Mouse (Mus musculus) lung, embryonic 15.5 days (tissue): ENCODE measurements around the gene Sh3bgrl2. TPM values are rescaled to one million over a fixed set of nuclear protein-coding genes. Genes with fewer than 3 reads are reported as not detected.

Experiments used
- ATAC-seq: fragments of 200-750 bp; cut with Nextera tagmentation; 2 replicates; pipeline ENCODE4 v1.8.0; 2017; ENCODE audit warnings: moderate number of reproducible peaks, borderline replicate concordance; ENCODE audit not compliant: low FRiP score, low TSS enrichment; ENCODE audit errors: extremely low read depth
- H3K27ac ChIP-seq: fragments of 300-500 bp; sonication (generic); 2 replicates; pipeline ENCODE4 v1.5.1; 2015; ENCODE audit warnings: moderate library complexity, mild to moderate bottlenecking, inconsistent platforms
- H3K27me3 ChIP-seq: fragments of 300-500 bp; sonication (generic); 2 replicates; pipeline ENCODE4 v1.6.1; 2015; ENCODE audit warnings: inconsistent platforms
- H3K36me3 ChIP-seq: fragments of 300-500 bp; sonication (generic); 2 replicates; pipeline ENCODE4 v1.6.1; 2015; ENCODE audit warnings: inconsistent platforms
- H3K4me1 ChIP-seq: fragments of 300-500 bp; sonication (generic); 2 replicates; pipeline ENCODE4 v1.6.1; 2015; ENCODE audit warnings: inconsistent platforms
- H3K4me2 ChIP-seq: fragments of 300-500 bp; sonication (generic); 2 replicates; pipeline ENCODE4 v1.6.1; 2015; ENCODE audit warnings: inconsistent platforms, mild to moderate bottlenecking, moderate library complexity
- H3K4me3 ChIP-seq: fragments of 300-500 bp; sonication (generic); 2 replicates; pipeline ENCODE4 v1.5.1; 2015; ENCODE audit warnings: mild to moderate bottlenecking, inconsistent platforms
- H3K9ac ChIP-seq: fragments of 300-500 bp; sonication (generic); 2 replicates; pipeline ENCODE4 v1.6.1; 2015; ENCODE audit warnings: inconsistent platforms
- H3K9me3 ChIP-seq: fragments of 300-500 bp; sonication (generic); 2 replicates; pipeline ENCODE4 v1.6.1; 2016; ENCODE audit warnings: inconsistent platforms
- WGBS: fragments of 180-500 bp; shearing (Covaris S2); methylation state at CpG from one replicate; pipeline ENCODE4 v1.1.7; 2015; 5-methylcytosine and 5-hydroxymethylcytosine counted together
- polyA plus RNA-seq: library from polyadenylated mRNA; unstranded; fragments of >200 nt; fragmentation: Nextera tagmentation; extraction: Ambion mirVana; gene quantifications from 2 replicates; pipeline ENCODE4 v1.2.1, GENCODE M21; 2015

Gene Sh3bgrl2
- polyA plus RNA-seq, 1 experiment from 2014 or later, result 47.2 TPM

- no peaks in the 10 kb centered on the region for H3K36me3 ChIP-seq
- H3K4me3 ChIP-seq, result no peak overlapping the region
- H3K9me3 ChIP-seq, result no peaks in the 10 kb centered on the region
- H3K9ac ChIP-seq, result no peak overlapping the region
- no peak overlapping the region for H3K4me2 ChIP-seq
- H3K27me3 ChIP-seq, result no peaks in the 10 kb centered on the region
- no peak overlapping the region for H3K27ac ChIP-seq
- peaks cover 4% of the 10 kb centered on the region; the same call in 1 of the 2 replicates for H3K4me1 ChIP-seq
- ATAC-seq, result no peak
These were observed 2.9 kb upstream of the Sh3bgrl2 start for GRCm38 (mm10) chr9:83545240-83545639.

GRCm38 (mm10) chr9:83546316-83546715, 1.8 kb upstream of the Sh3bgrl2 start:
- no peak overlapping the region for H3K4me3 ChIP-seq
- no peak for ATAC-seq
- no peak overlapping the region for H3K4me2 ChIP-seq
- no peaks in the 10 kb centered on the region for H3K9me3 ChIP-seq
- no peak overlapping the region for H3K27ac ChIP-seq
- no peaks in the 10 kb centered on the region for H3K36me3 ChIP-seq
- H3K27me3 ChIP-seq, result no peaks in the 10 kb centered on the region
- WGBS, result 69% methylated on average over 7 of the region's 7 CpGs
- H3K4me1 ChIP-seq, result peaks cover 7% of the 10 kb centered on the region; the same call in 1 of the 2 replicates
- H3K9ac ChIP-seq, result no peak overlapping the region

DNA sequence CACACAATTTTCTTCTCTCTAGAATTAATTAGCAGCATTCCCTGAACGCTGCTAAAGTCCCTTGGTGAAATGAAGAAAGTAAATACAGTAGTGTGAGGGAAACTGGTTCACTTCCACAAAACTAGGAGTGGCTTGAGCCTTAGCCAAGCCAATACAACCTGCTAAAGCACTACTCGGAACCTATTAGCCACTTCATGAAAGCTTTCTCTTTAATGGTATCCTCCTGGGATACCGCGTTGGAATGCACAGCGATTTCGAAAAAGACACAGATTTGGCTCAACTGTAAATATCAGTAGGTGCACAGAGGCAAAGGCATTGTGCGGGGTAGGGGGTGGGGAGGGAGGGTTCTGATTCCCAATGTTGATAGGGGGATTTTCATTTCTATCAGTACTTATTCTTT, 898 bp upstream of the Sh3bgrl2 start:
- Histone ChIP-seq H3K27ac (no peak overlapping the region), H3K36me3 (no peaks in the 10 kb centered on the region), H3K9ac (no peak overlapping the region), H3K4me3 (no peak overlapping the region), H3K4me1 (peaks cover 7% of the 10 kb centered on the region; the same call in 1 of the 2 replicates), H3K4me2 (no peak overlapping the region), H3K27me3 (no peaks in the 10 kb centered on the region), H3K9me3 (no peaks in the 10 kb centered on the region)
- 73% methylated on average over 7 of the region's 7 CpGs for WGBS
- no peak for ATAC-seq

GRCm38 (mm10) chr9:83549866-83550265, 1.7 kb downstream of the Sh3bgrl2 start:
- no peaks in the 10 kb centered on the region for H3K36me3 ChIP-seq
- H3K9me3 ChIP-seq, result no peaks in the 10 kb centered on the region
- peak overlapping the region; percentile 82 for H3K4me2 ChIP-seq
- H3K27ac ChIP-seq, result no peak overlapping the region
- H3K4me3 ChIP-seq, result peak overlapping the region; percentile 73
- H3K4me1 ChIP-seq, result peaks cover 7% of the 10 kb centered on the region; the same call in 1 of the 2 replicates
- no peak for ATAC-seq
- no peak overlapping the region for H3K9ac ChIP-seq
- WGBS, result 59% methylated on average over 6 of the region's 6 CpGs
- H3K27me3 ChIP-seq, result no peaks in the 10 kb centered on the region

- H3K4me1 ChIP-seq, result peaks cover 8% of the 10 kb centered on the region
- no peak overlapping the region for H3K9ac ChIP-seq
- H3K4me2 ChIP-seq, result no peak overlapping the region
- H3K36me3 ChIP-seq, result no peaks in the 10 kb centered on the region
- H3K27ac ChIP-seq, result no peak overlapping the region
- H3K4me3 ChIP-seq, result no peak overlapping the region
- ATAC-seq, result no peak
- H3K9me3 ChIP-seq, result no peaks in the 10 kb centered on the region
- WGBS, result 59% methylated on average over 7 of the region's 7 CpGs
- H3K27me3 ChIP-seq, result no peaks in the 10 kb centered on the region
These were observed 3.0 kb downstream of the Sh3bgrl2 start for GRCm38 (mm10) chr9:83551116-83551515.

- H3K4me2 ChIP-seq, result no peak overlapping the region
- H3K9me3 ChIP-seq, result no peaks in the 10 kb centered on the region
- WGBS, result 74% methylated on average over 6 of the region's 6 CpGs
- H3K27ac ChIP-seq, result no peak overlapping the region
- H3K4me3 ChIP-seq, result no peak overlapping the region
- ATAC-seq, result no peak
- H3K4me1 ChIP-seq, result peaks cover 13% of the 10 kb centered on the region
- no peak overlapping the region for H3K9ac ChIP-seq
- H3K36me3 ChIP-seq, result no peaks in the 10 kb centered on the region
- no peaks in the 10 kb centered on the region for H3K27me3 ChIP-seq
These were observed 3.5 kb downstream of the Sh3bgrl2 start for GRCm38 (mm10) chr9:83551632-83552031.

DNA sequence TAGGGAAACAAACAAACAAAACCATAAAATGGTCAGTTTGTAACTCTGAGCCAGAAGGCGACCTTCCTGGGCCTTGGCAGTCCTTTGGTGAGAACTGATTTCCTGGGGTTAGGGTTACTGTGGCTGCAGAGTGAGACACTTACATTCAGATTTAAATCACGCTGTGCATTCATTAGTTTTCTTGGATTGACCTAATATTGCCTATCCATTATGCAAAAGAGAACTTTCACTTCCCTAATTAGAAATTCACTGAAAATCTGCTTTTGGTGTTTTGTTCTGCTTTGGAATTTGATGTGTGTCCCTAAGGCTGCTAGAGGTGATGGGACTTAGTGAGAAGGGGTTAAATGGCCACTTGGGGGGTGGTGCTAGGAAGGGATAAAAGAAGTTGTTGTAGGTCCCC, 7.5 kb downstream of the Sh3bgrl2 start:
- 81% methylated on average over 2 of the region's 2 CpGs for WGBS
- H3K4me3 ChIP-seq, result no peak overlapping the region

DNA sequence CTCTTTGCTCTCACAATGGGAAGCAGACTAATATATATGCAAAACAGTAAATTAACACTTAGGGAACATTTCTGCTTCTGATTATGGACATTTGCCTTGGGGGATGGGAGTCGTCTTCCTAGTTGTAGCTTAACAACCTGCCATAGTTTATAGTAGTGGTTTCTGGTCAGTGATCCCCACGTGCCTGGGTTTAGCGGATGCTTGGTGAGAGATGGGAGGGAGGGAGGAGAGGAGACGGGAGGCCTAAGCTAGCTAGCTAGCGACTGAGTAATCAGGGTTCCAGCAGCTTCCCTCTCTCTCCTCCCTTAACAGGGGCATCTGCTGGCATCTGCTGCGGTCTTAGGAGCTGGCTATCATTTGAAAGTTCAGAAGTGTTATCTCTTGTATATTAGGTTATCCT, 8.1 kb downstream of the Sh3bgrl2 start:
- peak overlapping the region; percentile 65; the same call in 1 of the 2 replicates for H3K27ac ChIP-seq
- no peaks in the 10 kb centered on the region for H3K9me3 ChIP-seq
- no peak for ATAC-seq
- H3K9ac ChIP-seq, result no peak overlapping the region
- no peak overlapping the region for H3K4me2 ChIP-seq
- WGBS, result 25% methylated on average over 6 of the region's 6 CpGs
- H3K4me1 ChIP-seq, result peaks cover 21% of the 10 kb centered on the region
- no peak overlapping the region for H3K4me3 ChIP-seq
- H3K27me3 ChIP-seq, result no peaks in the 10 kb centered on the region
- no peaks in the 10 kb centered on the region for H3K36me3 ChIP-seq

More for the DNA sequence above, 7.5 kb downstream of the Sh3bgrl2 start:
- no peak overlapping the region for H3K4me2 ChIP-seq
- no peak overlapping the region for H3K27ac ChIP-seq
- no peaks in the 10 kb centered on the region for H3K27me3 ChIP-seq
- peaks cover 20% of the 10 kb centered on the region for H3K4me1 ChIP-seq
- H3K9ac ChIP-seq, result no peak overlapping the region
- H3K36me3 ChIP-seq, result no peaks in the 10 kb centered on the region
- no peaks in the 10 kb centered on the region for H3K9me3 ChIP-seq
- no peak for ATAC-seq

DNA sequence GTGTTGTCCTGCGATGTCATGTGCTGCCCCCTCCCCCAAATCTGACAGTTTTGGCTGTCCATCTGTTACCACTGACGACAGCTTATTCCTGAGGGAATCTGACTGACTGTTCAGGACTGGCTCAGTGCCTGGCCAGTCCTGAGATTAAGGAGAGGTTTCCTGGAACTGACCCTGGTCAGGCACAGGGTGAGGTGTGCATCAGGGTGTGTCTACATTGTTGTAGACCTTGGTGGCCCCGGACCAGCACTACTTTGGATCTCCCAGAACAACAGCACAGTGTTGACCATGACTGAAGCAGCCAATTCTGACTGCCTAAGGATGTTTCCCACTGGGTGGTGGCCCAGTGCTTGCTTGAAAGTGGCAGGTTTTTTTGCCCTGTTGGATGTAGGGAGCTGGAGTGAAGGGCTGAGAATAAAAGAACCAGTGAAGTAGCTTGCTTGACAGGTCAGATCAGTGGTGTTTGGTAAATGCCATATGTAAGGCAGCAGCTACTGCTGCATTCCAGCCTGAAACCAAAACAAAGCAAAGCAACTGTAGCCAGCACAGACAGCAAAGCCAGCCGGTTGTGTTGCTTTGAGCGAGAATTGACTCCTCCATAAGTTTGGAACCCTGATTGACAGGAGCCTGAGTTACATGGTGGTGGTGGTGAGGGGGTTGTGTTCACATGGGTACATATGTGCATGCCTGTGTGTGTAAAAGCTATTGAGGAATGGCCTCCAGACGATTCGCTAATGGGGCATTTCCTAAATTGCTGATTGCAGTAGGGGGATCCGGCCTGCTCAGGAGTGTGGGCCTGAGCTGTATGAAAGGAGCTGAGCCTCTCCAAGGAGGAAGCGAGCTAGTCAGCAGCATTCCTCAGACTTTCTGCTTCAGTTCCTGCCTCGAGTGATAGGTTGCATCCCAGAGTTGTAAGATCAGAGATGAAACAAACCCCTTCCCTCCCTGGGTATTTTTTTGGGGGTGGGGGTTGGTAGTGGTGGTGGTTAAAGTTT, 8.9 kb downstream of the Sh3bgrl2 start:
- no peak overlapping the region for H3K4me3 ChIP-seq
- peak; percentile 72 for ATAC-seq
- H3K9ac ChIP-seq, result no peak overlapping the region

DNA sequence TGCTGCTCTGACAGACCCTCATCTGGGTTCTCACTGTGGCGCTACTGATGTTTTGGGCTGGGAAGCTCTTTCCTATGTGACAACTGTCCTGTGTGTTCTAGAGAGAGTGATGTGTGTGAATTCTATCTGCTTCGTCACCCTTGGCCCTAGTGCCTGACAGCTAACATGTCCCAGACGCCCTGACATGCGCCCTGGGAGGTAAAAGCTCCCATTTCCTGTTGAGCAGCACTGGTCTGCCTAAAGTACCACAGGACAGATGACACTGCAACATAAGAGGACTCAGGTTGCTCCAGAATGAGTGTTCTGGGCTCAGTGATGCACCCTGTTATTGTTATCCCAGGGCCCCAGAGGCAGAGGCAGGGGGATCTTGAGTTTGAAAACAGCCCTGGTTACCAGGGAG, 12.5 kb downstream of the Sh3bgrl2 start:
- H3K36me3 ChIP-seq, result no peaks in the 10 kb centered on the region
- H3K27me3 ChIP-seq, result no peaks in the 10 kb centered on the region
- ATAC-seq, result no peak
- no peak overlapping the region for H3K4me3 ChIP-seq
- H3K4me1 ChIP-seq, result peaks cover 39% of the 10 kb centered on the region
- H3K9me3 ChIP-seq, result no peaks in the 10 kb centered on the region
- no peak overlapping the region for H3K9ac ChIP-seq
- 52% methylated on average over 4 of the region's 4 CpGs for WGBS
- H3K27ac ChIP-seq, result no peak overlapping the region
- H3K4me2 ChIP-seq, result no peak overlapping the region

More for the DNA sequence above, 8.9 kb downstream of the Sh3bgrl2 start:
- Histone ChIP-seq H3K9me3 (no peaks in the 10 kb centered on the region), H3K4me2 (no peak overlapping the region), H3K27ac (peak overlapping the region; percentile 65), H3K27me3 (no peaks in the 10 kb centered on the region), H3K4me1 (peaks cover 21% of the 10 kb centered on the region), H3K36me3 (no peaks in the 10 kb centered on the region)
- WGBS, result 25% methylated on average over 10 of the region's 10 CpGs

DNA sequence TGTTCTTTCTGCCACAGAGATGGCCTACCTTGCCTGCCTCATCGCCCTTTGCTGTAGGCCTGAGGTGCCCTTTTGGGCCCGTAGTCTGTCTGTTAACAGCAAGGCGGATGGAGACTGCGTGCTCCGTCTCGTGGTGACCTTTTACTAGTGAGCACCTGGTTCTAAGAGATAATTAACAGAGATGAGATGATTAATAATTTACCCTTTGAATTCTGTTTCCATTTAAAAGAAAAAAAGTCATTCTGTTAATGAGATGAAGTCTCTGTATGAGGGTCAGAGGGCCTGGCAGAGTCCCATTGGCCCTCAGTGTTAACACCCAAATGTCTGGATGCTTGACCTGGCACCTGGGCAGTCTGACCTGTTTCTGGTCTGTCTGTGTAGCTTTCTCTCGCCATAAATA, 14.8 kb downstream of the Sh3bgrl2 start:
- peaks cover 32% of the 10 kb centered on the region for H3K4me1 ChIP-seq

GRCm38 (mm10) chr9:83563808-83564549, 15.9 kb downstream of the Sh3bgrl2 start:
- Histone ChIP-seq H3K4me2 (peak overlapping the region; percentile 20; the same call in 1 of the 2 replicates), H3K9ac (no peak overlapping the region), H3K27ac (peak overlapping the region; percentile 38), H3K9me3 (no peaks in the 10 kb centered on the region), H3K36me3 (no peaks in the 10 kb centered on the region), H3K27me3 (no peaks in the 10 kb centered on the region), H3K4me1 (peaks cover 42% of the 10 kb centered on the region), H3K4me3 (no peak overlapping the region)
- peak; percentile 29; the same call in 1 of the 2 replicates for ATAC-seq
- 33% methylated on average over 16 of the region's 16 CpGs for WGBS

More for the DNA sequence above, 14.8 kb downstream of the Sh3bgrl2 start:
- Histone ChIP-seq H3K4me3 (no peak overlapping the region), H3K27ac (no peak overlapping the region), H3K4me2 (no peak overlapping the region), H3K27me3 (no peaks in the 10 kb centered on the region), H3K9me3 (no peaks in the 10 kb centered on the region), H3K36me3 (no peaks in the 10 kb centered on the region), H3K9ac (no peak overlapping the region)
- 80% methylated on average over 7 of the region's 7 CpGs for WGBS
- ATAC-seq, result no peak
